Mouse (Mus musculus): Measurements from ENCODE around the gene 6430531B16Rik. TPM values are rescaled to one million over a fixed set of nuclear protein-coding genes. Genes with fewer than 3 reads are reported as not detected.
A peak's percentile ranks its signal among the peaks of the same experiment; 100 is the strongest.

6430531B16Rik gene
- polyA plus RNA-seq, 1 experiment from 2014 or later, result 0.71 TPM

GRCm38 (mm10) chr7:139949893-139950282 lies 28.7 kb downstream of the 6430531B16Rik start:
- H3K27me3 ChIP-seq, result peaks cover 76% of the 10 kb centered on the region
- under 1% methylated on average over 15 of the region's 15 CpGs for WGBS
- peak overlapping the region; percentile 36 for H3K4me3 ChIP-seq

GRCm38 (mm10) chr7:139946032-139946431 lies 32.5 kb downstream of the 6430531B16Rik start:
- no peak overlapping the region for H3K9ac ChIP-seq
- ATAC-seq (ENCODE audit: low read depth), result no peak
- no peak overlapping the region for H3K4me2 ChIP-seq
- H3K4me1 ChIP-seq (replicated peaks), result peaks cover 29% of the 10 kb centered on the region
- no peaks in the 10 kb centered on the region for H3K9me3 ChIP-seq
- WGBS, result 20% methylated on average over 5 of the region's 5 CpGs
- H3K27ac ChIP-seq (replicated peaks), result no peak overlapping the region
- H3K36me3 ChIP-seq, result no peaks in the 10 kb centered on the region
- H3K27me3 ChIP-seq, result peaks cover 100% of the 10 kb centered on the region
- no peak overlapping the region for H3K4me3 ChIP-seq

More at GRCm38 (mm10) chr7:139949893-139950282, 28.7 kb downstream of the 6430531B16Rik start:
- Histone ChIP-seq H3K9ac (peak overlapping the region; percentile 53), H3K9me3 (no peaks in the 10 kb centered on the region), H3K27ac (replicated peaks) (no peak overlapping the region), H3K4me2 (peak overlapping the region; percentile 67), H3K36me3 (no peaks in the 10 kb centered on the region), H3K4me1 (replicated peaks) (peaks cover 18% of the 10 kb centered on the region)
- peak; percentile 77 for ATAC-seq (ENCODE audit: low read depth)

- no peak overlapping the region for H3K27ac ChIP-seq (replicated peaks)
- H3K4me2 ChIP-seq, result no peak overlapping the region
- H3K9me3 ChIP-seq, result no peaks in the 10 kb centered on the region
- H3K36me3 ChIP-seq, result no peaks in the 10 kb centered on the region
- peaks cover 24% of the 10 kb centered on the region for H3K4me1 ChIP-seq (replicated peaks)
- no peak overlapping the region for H3K4me3 ChIP-seq
- peaks cover 100% of the 10 kb centered on the region for H3K27me3 ChIP-seq
- no peak overlapping the region for H3K9ac ChIP-seq
- WGBS, result 11% methylated on average over 5 of the region's 5 CpGs
- ATAC-seq (ENCODE audit: low read depth), result no peak
These were observed 33.0 kb downstream of the 6430531B16Rik start for GRCm38 (mm10) chr7:139945516-139945915.

DNA sequence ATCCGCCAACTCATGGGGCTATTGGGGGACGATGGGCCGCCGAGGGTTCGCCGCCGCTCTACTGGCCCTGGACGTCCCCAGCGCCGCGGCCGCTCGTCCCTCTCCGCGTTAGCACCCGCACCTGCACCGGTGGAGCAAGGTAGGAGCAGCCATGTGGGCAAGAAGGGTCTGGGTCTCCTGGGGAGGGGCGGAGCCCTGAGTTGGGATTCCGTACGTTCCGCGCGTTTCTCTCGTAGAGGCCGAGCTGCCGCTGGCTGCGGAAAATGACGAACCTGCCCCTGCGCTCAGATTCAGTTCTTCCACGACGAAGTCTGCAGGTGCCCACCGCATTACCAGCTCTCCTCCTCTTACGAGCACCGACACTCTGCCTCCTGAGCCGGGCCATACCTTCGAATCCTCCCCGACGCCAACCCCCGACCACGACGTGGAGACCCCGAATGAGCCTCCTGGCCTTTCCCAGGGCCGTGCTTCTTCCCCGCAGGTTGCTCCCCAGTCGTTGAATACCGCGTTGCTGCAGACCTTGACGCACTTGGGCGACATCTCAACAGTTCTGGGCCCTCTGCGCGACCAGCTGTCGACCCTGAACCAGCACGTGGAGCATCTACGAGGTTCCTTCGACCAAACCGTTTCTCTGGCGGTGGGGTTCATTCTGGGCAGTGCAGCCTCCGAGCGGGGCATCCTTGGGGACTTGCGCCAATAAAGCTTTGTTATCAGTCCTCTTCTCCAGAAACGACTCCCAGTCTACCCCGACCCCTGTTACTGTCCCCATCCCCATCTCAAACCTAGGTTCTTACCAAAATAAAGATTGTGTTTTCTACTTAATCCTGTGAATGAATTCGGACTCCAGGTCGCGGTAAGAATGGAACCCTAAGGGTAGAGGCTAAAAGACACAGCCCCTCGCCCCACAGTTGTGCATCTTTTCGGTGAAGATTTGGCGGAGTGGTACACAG lies 34.0 kb downstream of the 6430531B16Rik start:
- H3K27ac ChIP-seq (replicated peaks), result no peak overlapping the region
- H3K36me3 ChIP-seq, result no peaks in the 10 kb centered on the region
- peaks cover 91% of the 10 kb centered on the region for H3K27me3 ChIP-seq
- H3K9ac ChIP-seq, result no peak overlapping the region
- no peaks in the 10 kb centered on the region for H3K9me3 ChIP-seq
- H3K4me3 ChIP-seq, result peak overlapping the region; percentile 30
- 3% methylated on average over 68 of the region's 68 CpGs for WGBS
- ATAC-seq (ENCODE audit: low read depth), result 0 out of 2 replicates have a peak, but pooled peaks have one; percentile 11
- peak overlapping the region; percentile 54 for H3K4me2 ChIP-seq
- H3K4me1 ChIP-seq (replicated peaks), result peaks cover 15% of the 10 kb centered on the region

DNA sequence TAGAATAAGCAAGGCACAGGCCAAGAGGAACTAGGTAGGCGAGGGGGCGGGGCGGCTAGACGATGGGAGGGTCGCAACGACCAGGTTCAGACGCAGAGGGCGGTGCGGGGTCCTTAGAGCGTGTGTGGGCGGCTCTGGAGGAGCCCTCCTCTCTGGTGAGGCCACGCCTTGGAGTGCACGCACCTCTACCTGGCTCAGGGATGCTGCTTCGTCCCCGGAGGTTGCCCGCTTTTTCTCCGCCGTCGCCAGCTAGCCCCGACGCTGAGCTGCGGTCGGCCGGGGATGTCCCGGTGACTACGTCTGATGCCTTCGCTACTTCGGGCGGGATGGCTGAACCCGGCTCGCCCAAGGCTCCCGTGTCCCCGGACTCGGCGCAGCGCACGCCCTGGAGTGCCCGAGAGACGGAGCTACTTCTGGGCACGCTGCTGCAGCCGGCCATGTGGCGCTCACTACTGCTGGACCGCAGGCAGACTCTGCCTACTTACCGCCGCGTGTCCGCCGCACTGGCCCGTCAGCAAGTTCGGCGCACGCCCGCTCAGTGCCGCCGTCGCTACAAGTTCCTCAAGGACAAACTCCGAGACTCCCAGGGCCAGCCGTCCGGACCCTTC lies 34.8 kb downstream of the 6430531B16Rik start, which contains the start of gene Utf1:
TSS of gene Utf1 (plus strand) at position 116 of the 608 bp plus-strand sequence.
- Histone ChIP-seq H3K36me3 (no peaks in the 10 kb centered on the region), H3K4me2 (peak within 1 kb of the TSS; percentile 54), H3K4me3 (peak within 1 kb of the TSS; percentile 30), H3K9ac (no peak within 1 kb of the TSS), H3K4me1 (replicated peaks) (peaks cover 14% of the 10 kb centered on the region), H3K9me3 (no peaks in the 10 kb centered on the region), H3K27me3 (peaks cover 83% of the 10 kb centered on the region), H3K27ac (replicated peaks) (no peak within 1 kb of the TSS)
- WGBS, result under 1% methylated on average over 59 of the region's 59 CpGs
- ATAC-seq (ENCODE audit: low read depth), result 0 out of 2 replicates have a peak, but pooled peaks have one; percentile 27

DNA sequence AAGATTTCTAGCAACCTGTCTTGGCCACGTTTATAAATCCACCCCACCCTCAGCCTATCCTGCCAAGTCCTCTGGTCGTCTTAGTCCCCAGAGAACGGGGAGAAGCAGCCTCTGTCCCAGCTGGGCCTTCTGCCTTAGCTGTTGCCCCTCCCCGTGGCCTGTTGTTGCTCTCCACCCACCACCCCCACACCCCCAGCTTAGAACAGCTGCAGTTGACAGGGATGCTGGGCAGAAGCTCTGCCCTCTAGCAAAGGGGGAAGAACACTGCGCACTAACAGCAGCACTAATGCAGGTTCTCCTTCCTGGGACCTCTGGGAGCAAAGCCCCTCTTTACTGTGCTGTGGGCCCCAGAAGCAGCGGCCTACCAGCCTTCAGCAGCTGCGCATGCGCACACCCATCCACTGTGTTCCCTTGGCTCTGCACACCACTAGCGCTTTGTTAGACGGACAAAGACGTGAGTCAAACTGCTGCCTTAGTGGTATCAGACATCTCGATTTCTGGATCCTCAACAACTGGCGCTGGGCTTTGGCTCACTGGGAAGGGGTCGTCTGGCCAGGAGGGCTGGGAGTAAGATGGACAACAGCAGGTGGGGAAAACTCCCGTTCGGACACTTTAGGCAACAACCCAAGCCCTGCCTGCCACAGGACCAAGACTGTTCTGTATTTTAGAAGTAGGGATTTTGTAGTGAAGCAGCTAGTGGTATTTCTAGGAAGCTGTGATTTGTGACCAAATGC lies 37.9 kb downstream of the 6430531B16Rik start:
- Histone ChIP-seq H3K36me3 (no peaks in the 10 kb centered on the region), H3K4me1 (replicated peaks) (peaks cover 14% of the 10 kb centered on the region), H3K4me2 (no peak overlapping the region), H3K4me3 (no peak overlapping the region), H3K27ac (replicated peaks) (no peak overlapping the region), H3K9ac (no peak overlapping the region), H3K9me3 (no peaks in the 10 kb centered on the region), H3K27me3 (peaks cover 60% of the 10 kb centered on the region)
- WGBS, result 66% methylated on average over 16 of the region's 16 CpGs
- no peak for ATAC-seq (ENCODE audit: low read depth)

DNA sequence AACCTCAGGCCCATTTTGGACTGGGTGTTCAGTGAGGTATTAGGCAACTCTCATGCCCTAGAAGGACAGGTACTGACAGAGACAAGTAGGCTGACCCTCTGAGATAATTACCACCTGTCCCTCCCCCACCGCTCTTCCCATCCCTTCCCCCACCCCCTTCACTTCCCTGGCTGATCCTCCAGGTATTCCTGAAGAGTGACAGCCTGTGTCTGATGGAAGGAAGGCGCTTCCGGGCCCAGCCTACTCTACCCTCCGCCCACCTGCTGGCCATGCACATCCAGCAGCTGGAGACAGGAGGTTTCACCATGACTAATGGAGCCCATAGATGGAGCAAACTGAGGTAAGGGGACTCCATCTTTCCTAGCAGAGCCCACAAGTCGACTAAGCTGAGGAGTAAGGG lies 40.7 kb downstream of the 6430531B16Rik start:
- Histone ChIP-seq H3K4me1 (replicated peaks) (no peaks in the 10 kb centered on the region), H3K4me3 (no peak overlapping the region), H3K27me3 (peaks cover 32% of the 10 kb centered on the region), H3K4me2 (no peak overlapping the region), H3K9me3 (no peaks in the 10 kb centered on the region), H3K36me3 (no peaks in the 10 kb centered on the region), H3K27ac (replicated peaks) (no peak overlapping the region), H3K9ac (no peak overlapping the region)
- 74% methylated on average over 5 of the region's 5 CpGs for WGBS
- no peak for ATAC-seq (ENCODE audit: low read depth)

- no peak for ATAC-seq (ENCODE audit: low read depth)
- Histone ChIP-seq H3K27me3 (peaks cover 25% of the 10 kb centered on the region), H3K27ac (replicated peaks) (no peak overlapping the region), H3K9me3 (no peaks in the 10 kb centered on the region), H3K4me2 (no peak overlapping the region), H3K9ac (no peak overlapping the region), H3K4me1 (replicated peaks) (no peaks in the 10 kb centered on the region), H3K36me3 (no peaks in the 10 kb centered on the region), H3K4me3 (no peak overlapping the region)
- 84% methylated on average over 3 of the region's 3 CpGs for WGBS
These were observed 41.4 kb downstream of the 6430531B16Rik start for GRCm38 (mm10) chr7:139937138-139937537.

DNA sequence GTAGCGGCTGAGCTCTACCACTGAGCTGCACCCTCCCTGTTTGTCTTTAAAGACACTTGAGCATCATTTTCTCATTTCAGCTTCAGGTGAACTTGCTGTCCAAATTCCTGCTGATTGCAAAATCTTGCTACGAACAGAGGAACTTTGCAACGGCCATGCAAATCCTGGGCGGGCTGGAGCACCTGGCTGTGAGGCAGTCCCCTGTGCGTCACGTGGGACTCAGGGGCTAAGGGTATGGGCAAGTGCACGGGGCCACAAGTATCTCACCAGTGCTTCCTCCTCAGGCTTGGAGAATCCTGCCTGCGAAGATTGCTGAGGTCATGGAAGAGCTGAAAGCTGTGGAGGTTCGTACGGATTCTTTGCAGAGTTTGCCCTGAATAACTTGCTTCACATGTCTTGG lies 41.9 kb downstream of the 6430531B16Rik start:
- no peak overlapping the region for H3K27ac ChIP-seq (replicated peaks)
- H3K4me1 ChIP-seq (replicated peaks), result no peaks in the 10 kb centered on the region
- ATAC-seq (ENCODE audit: low read depth), result no peak
- no peak overlapping the region for H3K4me2 ChIP-seq
- H3K9ac ChIP-seq, result no peak overlapping the region
- 87% methylated on average over 10 of the region's 10 CpGs for WGBS
- H3K36me3 ChIP-seq, result no peaks in the 10 kb centered on the region
- no peak overlapping the region for H3K4me3 ChIP-seq
- no peaks in the 10 kb centered on the region for H3K9me3 ChIP-seq
- H3K27me3 ChIP-seq, result peaks cover 21% of the 10 kb centered on the region

GRCm38 (mm10) chr7:139930732-139931131 lies 47.8 kb downstream of the 6430531B16Rik start:
- Histone ChIP-seq H3K4me1 (replicated peaks) (no peaks in the 10 kb centered on the region), H3K4me3 (no peak overlapping the region), H3K27me3 (no peaks in the 10 kb centered on the region), H3K4me2 (no peak overlapping the region), H3K36me3 (0 out of 2 replicates have a peak, but pooled peaks cover 9% of the 10 kb centered on the region), H3K9ac (no peak overlapping the region), H3K27ac (replicated peaks) (no peak overlapping the region), H3K9me3 (no peaks in the 10 kb centered on the region)
- 0 out of 2 replicates have a peak, but pooled peaks have one; percentile 43 for ATAC-seq (ENCODE audit: low read depth)
- WGBS, result 19% methylated on average over 11 of the region's 11 CpGs
